Mouse (Mus musculus): Measurements from ENCODE around the gene Birc7.

- no peak for TF ChIP-seq POLR2A (IDR thresholded peaks at IDR 0.05; ENCODE audit: low read depth, low read length)
- TF ChIP-seq CTCF (IDR thresholded peaks at IDR 0.05; ENCODE audit: extremely low read depth, insufficient read depth, insufficient read length, insufficient replicate concordance), result no peak
These were observed 24.8 kb downstream of the Birc7 start for GRCm38 (mm10) chr2:180953638-180954037.
